Mouse (Mus musculus): ENCODE measurements around the gene Fbxo2. TPM values are rescaled to one million over a fixed set of nuclear protein-coding genes. Genes with fewer than 3 reads are reported as not detected.
A peak's percentile ranks its signal among the peaks of the same experiment; 100 is the strongest.

Gene Fbxo2
- polyA plus RNA-seq, 1 experiment from 2014 or later: 1.6 TPM

GRCm38 (mm10) chr4:148147714-148148113 is 12.7 kb upstream of the Fbxo2 start:
- H3K9ac ChIP-seq: no peak overlapping the region
- H3K4me3 ChIP-seq: no peak overlapping the region
- peaks cover 8% of the 10 kb centered on the region; the same call in 1 of the 2 replicates for H3K27me3 ChIP-seq (replicated peaks)
- H3K9me3 ChIP-seq: no peaks in the 10 kb centered on the region
- H3K4me2 ChIP-seq: no peak overlapping the region
- peaks cover 45% of the 10 kb centered on the region for H3K36me3 ChIP-seq
- ATAC-seq (ENCODE audit: extremely low read depth, insufficient number of reproducible peaks, low FRiP score, low TSS enrichment): no peak
- WGBS: 78% methylated on average over 2 of the region's 2 CpGs
- no peak overlapping the region for H3K27ac ChIP-seq (replicated peaks)
- H3K4me1 ChIP-seq: peaks cover 15% of the 10 kb centered on the region

- no peak overlapping the region for H3K27ac ChIP-seq (replicated peaks)
- no peaks in the 10 kb centered on the region for H3K9me3 ChIP-seq
- 42% methylated on average over 12 of the region's 12 CpGs for WGBS
- peaks cover 8% of the 10 kb centered on the region; the same call in 1 of the 2 replicates for H3K27me3 ChIP-seq (replicated peaks)
- H3K4me1 ChIP-seq: peaks cover 15% of the 10 kb centered on the region
- no peak for ATAC-seq (ENCODE audit: extremely low read depth, insufficient number of reproducible peaks, low FRiP score, low TSS enrichment)
- H3K36me3 ChIP-seq: peaks cover 50% of the 10 kb centered on the region
- peak overlapping the region; percentile 68 for H3K4me3 ChIP-seq
- H3K4me2 ChIP-seq: peak overlapping the region; percentile 82
- 0 out of 2 replicates have a peak overlapping the region, but pooled peaks have one; percentile 44 for H3K9ac ChIP-seq
Measured at GRCm38 (mm10) chr4:148149540-148149939, 10.9 kb upstream of the Fbxo2 start.

- Histone ChIP-seq H3K27me3 (replicated peaks) (peaks cover 8% of the 10 kb centered on the region; the same call in 1 of the 2 replicates), H3K4me2 (peak overlapping the region; percentile 82), H3K9ac (peak overlapping the region; percentile 47; the same call in 1 of the 2 replicates), H3K36me3 (peaks cover 45% of the 10 kb centered on the region), H3K4me3 (peak overlapping the region; percentile 68; the same call in 1 of the 2 replicates), H3K9me3 (no peaks in the 10 kb centered on the region), H3K4me1 (peaks cover 15% of the 10 kb centered on the region), H3K27ac (replicated peaks) (peak overlapping the region; percentile 80)
- ATAC-seq (ENCODE audit: extremely low read depth, insufficient number of reproducible peaks, low FRiP score, low TSS enrichment): no peak
- 51% methylated on average over 7 of the region's 7 CpGs for WGBS
Measured at GRCm38 (mm10) chr4:148150242-148150641, 10.2 kb upstream of the Fbxo2 start.

GRCm38 (mm10) chr4:148150953-148151266 is 9.5 kb upstream of the Fbxo2 start:
- no peaks in the 10 kb centered on the region for H3K9me3 ChIP-seq
- peak overlapping the region; percentile 68 for H3K4me3 ChIP-seq
- H3K27ac ChIP-seq (replicated peaks): peak overlapping the region; percentile 80
- peaks cover 8% of the 10 kb centered on the region; the same call in 1 of the 2 replicates for H3K27me3 ChIP-seq (replicated peaks)
- H3K4me1 ChIP-seq: peaks cover 15% of the 10 kb centered on the region
- no peak for ATAC-seq (ENCODE audit: extremely low read depth, insufficient number of reproducible peaks, low FRiP score, low TSS enrichment)
- WGBS: 37% methylated on average over 3 of the region's 3 CpGs
- peak overlapping the region; percentile 83 for H3K9ac ChIP-seq
- peak overlapping the region; percentile 82 for H3K4me2 ChIP-seq
- peaks cover 45% of the 10 kb centered on the region for H3K36me3 ChIP-seq

- peak within 1 kb of the TSS; percentile 83 for H3K9ac ChIP-seq
- H3K4me1 ChIP-seq: peaks cover 15% of the 10 kb centered on the region
- under 1% methylated on average over 55 of the region's 67 CpGs for WGBS
- no peaks in the 10 kb centered on the region for H3K9me3 ChIP-seq
- peak; percentile 87 for ATAC-seq (ENCODE audit: extremely low read depth, insufficient number of reproducible peaks, low FRiP score, low TSS enrichment)
- peak within 1 kb of the TSS; percentile 68 for H3K4me3 ChIP-seq
- H3K27ac ChIP-seq (replicated peaks): peak within 1 kb of the TSS; percentile 80
- H3K36me3 ChIP-seq: peaks cover 45% of the 10 kb centered on the region
- H3K4me2 ChIP-seq: peak within 1 kb of the TSS; percentile 82
- peaks cover 8% of the 10 kb centered on the region; the same call in 1 of the 2 replicates for H3K27me3 ChIP-seq (replicated peaks)
Measured at GRCm38 (mm10) chr4:148151267-148152168, 8.9 kb upstream of the Fbxo2 start, which contains the start of gene Fbxo6. Gene Fbxo6, minus strand, starts transcription at chr4:148152140.

GRCm38 (mm10) chr4:148152547-148152946 is 7.9 kb upstream of the Fbxo2 start:
- no peak overlapping the region for H3K27ac ChIP-seq (replicated peaks)
- peaks cover 15% of the 10 kb centered on the region for H3K4me1 ChIP-seq
- peaks cover 8% of the 10 kb centered on the region; the same call in 1 of the 2 replicates for H3K27me3 ChIP-seq (replicated peaks)
- H3K36me3 ChIP-seq: peaks cover 44% of the 10 kb centered on the region
- 79% methylated on average over 5 of the region's 5 CpGs for WGBS
- H3K4me3 ChIP-seq: no peak overlapping the region
- no peak overlapping the region; the same call in 1 of the 2 replicates for H3K9ac ChIP-seq
- ATAC-seq (ENCODE audit: extremely low read depth, insufficient number of reproducible peaks, low FRiP score, low TSS enrichment): no peak
- no peaks in the 10 kb centered on the region for H3K9me3 ChIP-seq
- no peak overlapping the region for H3K4me2 ChIP-seq

GRCm38 (mm10) chr4:148154006-148154405 is 6.4 kb upstream of the Fbxo2 start:
- H3K4me2 ChIP-seq: no peak overlapping the region
- no peak overlapping the region for H3K9ac ChIP-seq
- 85% methylated on average over 4 of the region's 4 CpGs for WGBS
- no peak overlapping the region for H3K4me3 ChIP-seq
- peaks cover 43% of the 10 kb centered on the region for H3K36me3 ChIP-seq
- H3K27ac ChIP-seq (replicated peaks): no peak overlapping the region
- no peaks in the 10 kb centered on the region for H3K9me3 ChIP-seq
- peaks cover 24% of the 10 kb centered on the region for H3K4me1 ChIP-seq
- ATAC-seq (ENCODE audit: extremely low read depth, insufficient number of reproducible peaks, low FRiP score, low TSS enrichment): no peak
- peaks cover 13% of the 10 kb centered on the region for H3K27me3 ChIP-seq (replicated peaks)

- Histone ChIP-seq H3K27ac (replicated peaks) (no peak overlapping the region), H3K9me3 (no peaks in the 10 kb centered on the region), H3K27me3 (replicated peaks) (peaks cover 11% of the 10 kb centered on the region), H3K9ac (no peak overlapping the region), H3K4me3 (no peak overlapping the region), H3K36me3 (peaks cover 40% of the 10 kb centered on the region), H3K4me1 (peaks cover 28% of the 10 kb centered on the region), H3K4me2 (no peak overlapping the region)
- 58% methylated on average over 3 of the region's 3 CpGs for WGBS
- ATAC-seq (ENCODE audit: extremely low read depth, insufficient number of reproducible peaks, low FRiP score, low TSS enrichment): no peak
Measured at GRCm38 (mm10) chr4:148154982-148155381, 5.4 kb upstream of the Fbxo2 start.

- peak overlapping the region; percentile 95 for H3K4me2 ChIP-seq
- peak overlapping the region; percentile 87 for H3K9ac ChIP-seq
- no peaks in the 10 kb centered on the region for H3K9me3 ChIP-seq
- peaks cover 25% of the 10 kb centered on the region for H3K4me1 ChIP-seq
- peak overlapping the region; percentile 65 for H3K27ac ChIP-seq (replicated peaks)
- peaks cover 48% of the 10 kb centered on the region for H3K27me3 ChIP-seq (replicated peaks)
- no peak for ATAC-seq (ENCODE audit: extremely low read depth, insufficient number of reproducible peaks, low FRiP score, low TSS enrichment)
- peak overlapping the region; percentile 74 for H3K4me3 ChIP-seq
- H3K36me3 ChIP-seq: peaks cover 37% of the 10 kb centered on the region
- WGBS: 30% methylated on average over 27 of the region's 27 CpGs
Measured at GRCm38 (mm10) chr4:148158436-148159348, 1.7 kb upstream of the Fbxo2 start.

GRCm38 (mm10) chr4:148159544-148160435 is 631 bp upstream of the Fbxo2 start:
- H3K36me3 ChIP-seq: peaks cover 29% of the 10 kb centered on the region
- H3K4me3 ChIP-seq: peak overlapping the region; percentile 74
- peak overlapping the region; percentile 87 for H3K9ac ChIP-seq
- peaks cover 35% of the 10 kb centered on the region for H3K4me1 ChIP-seq
- H3K4me2 ChIP-seq: peak overlapping the region; percentile 95
- H3K9me3 ChIP-seq: no peaks in the 10 kb centered on the region
- H3K27ac ChIP-seq (replicated peaks): peak overlapping the region; percentile 65
- ATAC-seq (ENCODE audit: extremely low read depth, insufficient number of reproducible peaks, low FRiP score, low TSS enrichment): peak; percentile 83
- WGBS: under 1% methylated on average over 55 of the region's 55 CpGs
- H3K27me3 ChIP-seq (replicated peaks): peaks cover 59% of the 10 kb centered on the region
